Mouse (Mus musculus) hindbrain, postnatal 0 days (tissue): ENCODE results near the gene Trim37. TPM values are rescaled to one million over a fixed set of nuclear protein-coding genes. Genes with fewer than 3 reads are reported as not detected.

Experiments
- ATAC-seq: fragments of 200-750 bp; cut with Nextera tagmentation; 2 replicates; pipeline ENCODE4 v1.8.0; 2017; ENCODE audit warnings: mild to moderate bottlenecking, moderate TSS enrichment, moderate library complexity
- DNase-seq: peaks from one replicate; pipeline ENCODE4 v3.0.0-alpha.2; 2015; ENCODE audit warnings: low spot score
- H3K27ac ChIP-seq: fragments of 300-500 bp; sonication (generic); 2 replicates; pipeline ENCODE4 v1.5.1; 2014; ENCODE audit warnings: mild to moderate bottlenecking
- H3K27me3 ChIP-seq: fragments of 300-500 bp; sonication (generic); 2 replicates; pipeline ENCODE4 v1.6.1; 2014; ENCODE audit warnings: low read length, mixed read lengths; ENCODE audit not compliant: insufficient read depth
- H3K36me3 ChIP-seq: fragments of 300-500 bp; sonication (generic); 2 replicates; pipeline ENCODE4 v1.6.1; 2014; ENCODE audit warnings: low read length, mixed read lengths; ENCODE audit not compliant: insufficient read depth
- H3K4me1 ChIP-seq: fragments of 300-500 bp; sonication (generic); 2 replicates; pipeline ENCODE4 v1.6.1; 2014; ENCODE audit warnings: antibody characterized with exemption, low read length, mixed read lengths; ENCODE audit not compliant: insufficient read depth
- H3K4me2 ChIP-seq: fragments of 300-500 bp; sonication (generic); 2 replicates; pipeline ENCODE4 v1.6.1; 2014; ENCODE audit warnings: low read depth, mild to moderate bottlenecking, low read length, moderate library complexity, mixed read lengths
- H3K4me3 ChIP-seq: fragments of 300-500 bp; sonication (generic); 2 replicates; pipeline ENCODE4 v1.5.1; 2014; ENCODE audit warnings: low read length
- H3K9ac ChIP-seq: fragments of 300-500 bp; sonication (generic); replicated peaks from 2 replicates; pipeline ENCODE4 v1.6.1; 2014; ENCODE audit warnings: mild to moderate bottlenecking, low read length, moderate library complexity, mixed read lengths
- H3K9me3 ChIP-seq: fragments of 300-500 bp; sonication (generic); 2 replicates; pipeline ENCODE4 v1.6.1; 2016; ENCODE audit warnings: low read length, mixed read lengths
- CTCF ChIP-seq: IDR thresholded peaks from 2 replicates; pipeline ENCODE4 v1.5.1; 2016; ENCODE audit warnings: antibody characterized with exemption, control low read depth, low read depth
- WGBS: fragments of 180-500 bp; shearing (Covaris S2); extraction: QIAGEN DNeasy Blood & Tissue Kit; methylation state at CpG from one replicate; pipeline ENCODE4 v1.1.7; 2014; 5-methylcytosine and 5-hydroxymethylcytosine counted together
- polyA plus RNA-seq: library from polyadenylated mRNA; unstranded; fragments of >200 nt; fragmentation: Nextera tagmentation; extraction: Ambion mirVana; gene quantifications from 2 replicates; pipeline ENCODE4 v1.2.1, GENCODE M21; 2015
- total RNA-seq: library from RNA; depleted of rRNA; stranded (reverse); fragments of >200 nt; gene quantifications from 2 replicates; pipeline ENCODE4 v1.2.3, GENCODE M21; 2014

The Trim37 gene
- total and polyA plus RNA-seq, 2 experiments from 2014 or later, result 75.3 to 107 TPM

- 91% methylated on average over 3 of the region's 3 CpGs for WGBS
- Histone ChIP-seq H3K4me1 (no peaks in the 10 kb centered on the region), H3K36me3 (peaks cover 20% of the 10 kb centered on the region; the same call in 1 of the 2 replicates), H3K27ac (no peak overlapping the region), H3K4me2 (no peak overlapping the region), H3K4me3 (no peak overlapping the region), H3K9me3 (no peaks in the 10 kb centered on the region), H3K27me3 (no peaks in the 10 kb centered on the region), H3K9ac (no peak overlapping the region)
- DNase-seq (peak; percentile 30), ATAC-seq (no peak)
- TF ChIP-seq CTCF, result no peak
These were observed 95.8 kb downstream of the Trim37 start for GRCm38 (mm10) chr11:87222686-87223085.

GRCm38 (mm10) chr11:87227056-87227455, 100.2 kb downstream of the Trim37 start:
- Histone ChIP-seq H3K4me3 (no peak overlapping the region), H3K27ac (no peak overlapping the region), H3K9me3 (no peaks in the 10 kb centered on the region), H3K36me3 (peaks cover 12% of the 10 kb centered on the region), H3K27me3 (no peaks in the 10 kb centered on the region), H3K4me1 (no peaks in the 10 kb centered on the region), H3K4me2 (no peak overlapping the region), H3K9ac (no peak overlapping the region)
- ATAC-seq (no peak), DNase-seq (no peak)
- WGBS, result 80% methylated on average over 5 of the region's 5 CpGs
- TF ChIP-seq CTCF, result no peak

- H3K36me3 ChIP-seq, result peaks cover 19% of the 10 kb centered on the region
- no peaks in the 10 kb centered on the region for H3K27me3 ChIP-seq
- H3K4me2 ChIP-seq, result no peak overlapping the region
- no peak overlapping the region for H3K9ac ChIP-seq
- no peak for TF ChIP-seq CTCF
- no peaks in the 10 kb centered on the region for H3K9me3 ChIP-seq
- WGBS, result 89% methylated on average over 5 of the region's 5 CpGs
- no peak overlapping the region for H3K27ac ChIP-seq
- H3K4me3 ChIP-seq, result no peak overlapping the region
- ATAC-seq (no peak), DNase-seq (no peak)
- H3K4me1 ChIP-seq, result no peaks in the 10 kb centered on the region
These were observed 106.5 kb downstream of the Trim37 start for GRCm38 (mm10) chr11:87233377-87233776.

GRCm38 (mm10) chr11:87234743-87235485, 108.0 kb downstream of the Trim37 start:
- Histone ChIP-seq H3K9me3 (no peaks in the 10 kb centered on the region), H3K4me1 (no peaks in the 10 kb centered on the region), H3K27me3 (no peaks in the 10 kb centered on the region), H3K4me2 (no peak overlapping the region), H3K9ac (no peak overlapping the region), H3K36me3 (peaks cover 19% of the 10 kb centered on the region), H3K4me3 (no peak overlapping the region), H3K27ac (no peak overlapping the region)
- ATAC-seq, result no peak
- whole genome bisulfite sequencing, result 89% methylated on average over 12 of the region's 12 CpGs
- no peak for DNase-seq
- no peak for TF ChIP-seq CTCF

GRCm38 (mm10) chr11:87235486-87235872, 108.6 kb downstream of the Trim37 start:
- Histone ChIP-seq H3K4me1 (no peaks in the 10 kb centered on the region), H3K9ac (no peak overlapping the region), H3K27ac (no peak overlapping the region), H3K9me3 (no peaks in the 10 kb centered on the region), H3K4me3 (no peak overlapping the region), H3K4me2 (no peak overlapping the region), H3K27me3 (no peaks in the 10 kb centered on the region), H3K36me3 (peaks cover 23% of the 10 kb centered on the region)
- no peak for ATAC-seq
- WGBS, result 80% methylated on average over 5 of the region's 5 CpGs
- no peak for DNase-seq
- TF ChIP-seq CTCF, result no peak

- Histone ChIP-seq H3K4me2 (no peak overlapping the region), H3K9ac (no peak overlapping the region), H3K27ac (no peak overlapping the region), H3K36me3 (peaks cover 23% of the 10 kb centered on the region; the same call in 1 of the 2 replicates), H3K27me3 (no peaks in the 10 kb centered on the region), H3K4me3 (no peak overlapping the region), H3K4me1 (no peaks in the 10 kb centered on the region), H3K9me3 (no peaks in the 10 kb centered on the region)
- no peak for TF ChIP-seq CTCF
- ATAC-seq (no peak), DNase-seq (no peak)
- WGBS, result 73% methylated on average over 7 of the region's 7 CpGs
These were observed 112.1 kb downstream of the Trim37 start for GRCm38 (mm10) chr11:87238891-87239530.

- H3K27ac ChIP-seq, result no peak overlapping the region
- 77% methylated on average over 15 of the region's 15 CpGs for WGBS
- ATAC-seq, result no peak
These were observed 113.4 kb downstream of the Trim37 start for GRCm38 (mm10) chr11:87240141-87240832.

More at GRCm38 (mm10) chr11:87240141-87240832, 113.4 kb downstream of the Trim37 start:
- Histone ChIP-seq H3K9me3 (no peaks in the 10 kb centered on the region), H3K36me3 (peaks cover 20% of the 10 kb centered on the region; the same call in 1 of the 2 replicates), H3K9ac (no peak overlapping the region), H3K4me1 (no peaks in the 10 kb centered on the region), H3K4me3 (no peak overlapping the region), H3K27me3 (no peaks in the 10 kb centered on the region), H3K4me2 (no peak overlapping the region)
- DNase-seq, result no peak
- TF ChIP-seq CTCF, result no peak
